Mouse (Mus musculus) erythroblast, embryonic 14.5 days (primary cell): ENCODE data around the gene Rasip1.

Experiments used
- GATA1 ChIP-seq: IDR thresholded peaks from 2 replicates; pipeline ENCODE4 v1.6.1; 2012; ENCODE audit warnings: low read length, inconsistent platforms, mixed read lengths
- TAL1 ChIP-seq: IDR thresholded peaks from 3 replicates; pipeline ENCODE4 v1.6.1; 2012; ENCODE audit warnings: low read length, inconsistent platforms, mixed read lengths

GRCm38 (mm10) chr7:45619592-45619991, 7.7 kb upstream of the Rasip1 start:
- TF ChIP-seq TAL1 (no peak), GATA1 (no peak)
